Mouse (Mus musculus) midbrain, postnatal 0 days (tissue): ENCODE results near the gene Stbd1. TPM values are rescaled to one million over a fixed set of nuclear protein-coding genes. Genes with fewer than 3 reads are reported as not detected.

Experiments
- ATAC-seq: fragments of 200-750 bp; cut with Nextera tagmentation; 2 replicates; pipeline ENCODE4 v1.8.0; 2017; ENCODE audit warnings: moderate number of reproducible peaks, mild to moderate bottlenecking, moderate TSS enrichment, moderate library complexity; ENCODE audit not compliant: low FRiP score
- DNase-seq: peaks from one replicate; pipeline ENCODE4 v3.0.0-alpha.2; 2015; ENCODE audit warnings: low spot score
- H3K27ac ChIP-seq: fragments of 300-500 bp; sonication (generic); 2 replicates; pipeline ENCODE4 v1.5.1; 2014; ENCODE audit warnings: low read depth, mild to moderate bottlenecking, low read length, mixed read lengths
- H3K27me3 ChIP-seq: fragments of 300-500 bp; sonication (generic); 2 replicates; pipeline ENCODE4 v1.6.1; 2014; ENCODE audit warnings: low read length, control low read depth, mixed read lengths; ENCODE audit not compliant: insufficient read depth
- H3K36me3 ChIP-seq: fragments of 300-500 bp; sonication (generic); 2 replicates; pipeline ENCODE4 v1.6.1; 2014; ENCODE audit warnings: low read length, control low read depth, mixed read lengths; ENCODE audit not compliant: insufficient read depth
- H3K4me1 ChIP-seq: fragments of 300-500 bp; sonication (generic); 2 replicates; pipeline ENCODE4 v1.6.1; 2014; ENCODE audit warnings: mild to moderate bottlenecking, control low read depth, antibody characterized with exemption, low read length, mixed read lengths; ENCODE audit not compliant: insufficient read depth
- H3K4me2 ChIP-seq: fragments of 300-500 bp; sonication (generic); 2 replicates; pipeline ENCODE4 v1.6.1; 2014; ENCODE audit warnings: low read depth, mild to moderate bottlenecking, low read length, mixed read lengths; ENCODE audit not compliant: poor library complexity, severe bottlenecking
- H3K4me3 ChIP-seq: fragments of 300-500 bp; sonication (generic); 2 replicates; pipeline ENCODE4 v1.5.1; 2014; ENCODE audit warnings: low read depth, mild to moderate bottlenecking, low read length, moderate library complexity
- H3K9ac ChIP-seq: fragments of 300-500 bp; sonication (generic); replicated peaks from 2 replicates; pipeline ENCODE4 v1.6.1; 2014; ENCODE audit warnings: mild to moderate bottlenecking, low read length, moderate library complexity, mixed read lengths; ENCODE audit not compliant: poor library complexity, severe bottlenecking
- H3K9me3 ChIP-seq: fragments of 300-500 bp; sonication (generic); 2 replicates; pipeline ENCODE4 v1.6.1; 2016; ENCODE audit warnings: low read length, control low read depth
- CTCF ChIP-seq: IDR thresholded peaks from 2 replicates; pipeline ENCODE4 v1.5.1; 2016; ENCODE audit warnings: antibody characterized with exemption, mild to moderate bottlenecking
- WGBS: fragments of 180-500 bp; shearing (Covaris S2); extraction: QIAGEN DNeasy Blood & Tissue Kit; methylation state at CpG from one replicate; pipeline ENCODE4 v1.1.7; 2014; 5-methylcytosine and 5-hydroxymethylcytosine counted together
- polyA plus RNA-seq: library from polyadenylated mRNA; unstranded; fragments of >200 nt; fragmentation: Nextera tagmentation; extraction: Ambion mirVana; gene quantifications from 2 replicates; pipeline ENCODE4 v1.2.1, GENCODE M21; 2015
- total RNA-seq: library from RNA; depleted of rRNA; stranded (reverse); fragments of >200 nt; gene quantifications from 2 replicates; pipeline ENCODE4 v1.2.3, GENCODE M21; 2014

Stbd1 gene
- total and polyA plus RNA-seq, 2 experiments from 2014 or later, result 2.5 to 3.7 TPM

DNA sequence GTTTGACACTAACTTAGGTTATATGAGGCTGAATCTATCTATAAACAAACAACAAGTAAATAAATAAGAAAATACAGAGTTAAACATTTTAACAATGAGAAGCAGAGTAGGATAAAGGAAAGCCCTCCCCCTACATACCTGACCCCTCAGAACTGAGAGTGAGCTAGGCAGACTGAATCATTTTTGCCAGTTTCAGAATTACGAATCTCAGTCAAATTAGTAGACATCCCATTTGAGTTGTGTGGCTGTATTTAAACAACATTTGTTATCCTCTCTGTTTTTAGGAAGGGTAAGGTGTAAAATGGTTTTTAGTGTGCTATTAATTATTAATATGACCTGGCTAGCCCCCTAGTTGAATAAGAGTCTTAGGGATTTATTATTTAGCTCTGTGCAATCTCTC is 45.3 kb upstream of the Stbd1 start:
- ATAC-seq (no peak), DNase-seq (no peak)
- WGBS, result 97% methylated on average over 1 of the region's 1 CpGs
- Histone ChIP-seq H3K4me2 (no peak overlapping the region), H3K4me3 (no peak overlapping the region), H3K9me3 (no peaks in the 10 kb centered on the region), H3K4me1 (no peaks in the 10 kb centered on the region), H3K36me3 (no peaks in the 10 kb centered on the region), H3K9ac (no peak overlapping the region), H3K27me3 (no peaks in the 10 kb centered on the region), H3K27ac (no peak overlapping the region)
- no peak for TF ChIP-seq CTCF

DNA sequence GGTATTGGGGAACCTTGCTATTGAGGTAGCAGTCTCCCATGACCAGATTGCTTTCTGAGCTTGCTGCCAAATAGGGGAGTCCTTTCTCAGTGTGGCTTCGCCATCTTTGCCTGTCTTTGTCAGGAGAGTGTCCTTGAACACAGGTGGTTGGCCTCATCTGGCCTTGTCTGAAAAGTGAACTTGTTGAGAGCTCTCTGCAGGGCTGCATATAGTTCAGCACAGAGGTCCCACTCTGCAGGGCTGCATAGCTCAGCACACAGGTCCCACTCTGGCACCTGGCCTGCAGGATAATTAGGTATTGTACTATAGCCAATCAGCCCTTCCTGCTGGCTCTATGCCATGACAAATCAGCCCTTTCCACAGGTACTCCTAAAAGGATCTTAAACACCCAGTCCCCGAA is 42.6 kb upstream of the Stbd1 start:
- DNase-seq (no peak), ATAC-seq (no peak)
- Histone ChIP-seq H3K36me3 (no peaks in the 10 kb centered on the region), H3K9me3 (no peaks in the 10 kb centered on the region), H3K4me3 (no peak overlapping the region), H3K4me2 (no peak overlapping the region), H3K27ac (no peak overlapping the region), H3K4me1 (no peaks in the 10 kb centered on the region), H3K9ac (no peak overlapping the region), H3K27me3 (no peaks in the 10 kb centered on the region)
- no peak for TF ChIP-seq CTCF
- 79% methylated on average over 2 of the region's 2 CpGs for WGBS

DNA sequence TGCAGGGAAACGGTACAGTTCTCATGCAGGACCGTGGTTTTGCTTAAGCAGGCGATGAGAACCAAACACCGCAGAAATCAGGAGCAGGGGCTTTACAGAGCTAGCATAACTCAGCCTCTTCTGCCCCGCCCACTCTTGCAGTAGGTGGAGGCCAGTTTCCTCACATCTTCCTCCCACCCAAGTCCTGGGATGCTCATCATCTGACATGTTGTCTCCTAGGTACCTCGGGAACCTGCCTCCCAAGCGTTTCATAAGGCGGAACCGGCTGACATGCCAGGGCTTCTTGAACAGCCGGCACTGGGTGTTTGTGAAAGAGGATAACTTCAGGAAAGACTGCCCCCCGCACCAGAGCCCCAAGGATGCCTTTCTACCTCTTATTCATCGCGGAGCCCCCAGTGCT is 40.8 kb upstream of the Stbd1 start:
- 79% methylated on average over 13 of the region's 13 CpGs for WGBS
- no peaks in the 10 kb centered on the region for H3K4me1 ChIP-seq
- H3K9me3 ChIP-seq, result no peaks in the 10 kb centered on the region
- H3K4me2 ChIP-seq, result no peak overlapping the region
- no peaks in the 10 kb centered on the region for H3K36me3 ChIP-seq
- no peaks in the 10 kb centered on the region for H3K27me3 ChIP-seq
- ATAC-seq (no peak), DNase-seq (no peak)
- no peak overlapping the region for H3K9ac ChIP-seq
- TF ChIP-seq CTCF, result no peak
- no peak overlapping the region for H3K4me3 ChIP-seq
- H3K27ac ChIP-seq, result no peak overlapping the region

- no peaks in the 10 kb centered on the region for H3K4me1 ChIP-seq
- H3K4me3 ChIP-seq, result no peak overlapping the region
- no peak overlapping the region for H3K4me2 ChIP-seq
- WGBS, result 88% methylated on average over 4 of the region's 4 CpGs
- H3K9ac ChIP-seq, result no peak overlapping the region
- DNase-seq (no peak), ATAC-seq (no peak)
- H3K27ac ChIP-seq, result no peak overlapping the region
- H3K27me3 ChIP-seq, result no peaks in the 10 kb centered on the region
- TF ChIP-seq CTCF, result no peak
- H3K9me3 ChIP-seq, result no peaks in the 10 kb centered on the region
- H3K36me3 ChIP-seq, result no peaks in the 10 kb centered on the region
These were observed 31.6 kb upstream of the Stbd1 start for GRCm38 (mm10) chr5:92571232-92571631.

- no peak overlapping the region for H3K27ac ChIP-seq
- no peak overlapping the region for H3K4me2 ChIP-seq
- H3K4me3 ChIP-seq, result no peak overlapping the region
- TF ChIP-seq CTCF, result no peak
- no peak overlapping the region for H3K9ac ChIP-seq
- H3K4me1 ChIP-seq, result no peaks in the 10 kb centered on the region
- ATAC-seq, result no peak
- H3K9me3 ChIP-seq, result no peaks in the 10 kb centered on the region
- no peaks in the 10 kb centered on the region for H3K27me3 ChIP-seq
- WGBS, result 91% methylated on average over 14 of the region's 14 CpGs
- H3K36me3 ChIP-seq, result no peaks in the 10 kb centered on the region
- no peak for DNase-seq
These were observed 23.3 kb upstream of the Stbd1 start for GRCm38 (mm10) chr5:92579559-92579958.

DNA sequence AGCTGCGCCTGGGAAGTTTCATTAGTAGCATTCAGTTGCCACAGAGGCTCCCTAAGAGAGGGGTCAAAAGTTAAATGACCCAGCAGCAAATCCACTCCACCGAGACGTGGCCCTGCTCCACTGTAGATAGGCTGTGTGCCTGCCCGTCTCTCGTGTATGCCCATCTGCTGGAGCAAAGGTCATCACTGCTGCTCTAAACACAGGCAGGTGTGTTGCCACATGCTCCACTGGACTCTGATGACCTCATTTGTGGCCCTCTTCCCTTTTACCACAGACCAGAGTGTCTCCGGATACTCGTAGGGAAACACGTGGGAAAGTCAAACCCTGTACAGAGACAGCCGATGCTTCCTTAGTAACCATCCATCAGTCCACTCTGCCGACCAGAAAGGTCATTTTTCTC is 16.9 kb upstream of the Stbd1 start:
- ATAC-seq (no peak), DNase-seq (no peak)
- Histone ChIP-seq H3K4me3 (no peak overlapping the region), H3K4me2 (no peak overlapping the region), H3K4me1 (no peaks in the 10 kb centered on the region), H3K9ac (no peak overlapping the region), H3K9me3 (no peaks in the 10 kb centered on the region), H3K27ac (no peak overlapping the region), H3K27me3 (no peaks in the 10 kb centered on the region), H3K36me3 (no peaks in the 10 kb centered on the region)
- 68% methylated on average over 10 of the region's 10 CpGs for WGBS
- TF ChIP-seq CTCF, result no peak
